Mouse (Mus musculus): ENCODE data around the gene Zfp423.

Gene Zfp423

DNA sequence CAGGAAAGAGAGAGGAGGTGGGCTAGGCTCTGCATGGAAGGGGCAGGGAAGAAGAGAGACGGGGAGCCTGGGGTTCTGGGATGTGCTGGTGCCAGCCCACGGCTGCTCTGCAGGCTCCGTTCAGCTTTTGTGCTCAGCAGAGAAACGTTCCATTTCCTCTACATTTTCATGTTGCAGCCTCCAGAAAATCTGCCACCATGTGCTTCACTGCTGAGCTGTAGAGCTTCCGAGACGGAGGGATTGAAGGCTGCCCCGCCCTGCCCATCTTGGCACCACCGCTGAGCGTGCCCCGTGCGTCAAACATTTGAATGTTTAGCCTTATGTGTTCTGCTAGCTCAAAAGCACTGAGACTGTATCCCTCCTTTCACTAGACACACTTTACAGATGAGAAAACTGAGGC, 159.3 kb downstream of the Zfp423 start:
- no peak for DNase-seq

DNA sequence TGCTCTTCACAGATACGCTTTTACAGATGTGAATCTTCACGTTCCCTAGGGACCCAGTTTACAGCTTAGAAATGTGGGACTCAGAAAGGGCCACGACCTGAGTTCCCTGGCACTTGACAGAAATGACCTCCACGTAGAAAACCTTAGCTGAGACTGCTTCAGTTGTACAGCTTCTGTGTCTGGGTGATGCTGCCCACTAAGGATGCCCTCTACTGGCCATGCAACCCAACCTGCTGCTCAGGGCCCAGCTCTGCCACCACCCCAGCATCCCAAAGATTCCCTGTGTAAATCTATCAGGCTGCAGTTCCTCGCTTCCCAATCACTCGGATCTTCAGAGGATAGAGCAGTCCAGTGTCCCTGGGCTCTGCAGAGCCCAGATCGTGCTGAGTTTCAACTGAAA, 163.2 kb downstream of the Zfp423 start:
- DNase-seq, result no peak

DNA sequence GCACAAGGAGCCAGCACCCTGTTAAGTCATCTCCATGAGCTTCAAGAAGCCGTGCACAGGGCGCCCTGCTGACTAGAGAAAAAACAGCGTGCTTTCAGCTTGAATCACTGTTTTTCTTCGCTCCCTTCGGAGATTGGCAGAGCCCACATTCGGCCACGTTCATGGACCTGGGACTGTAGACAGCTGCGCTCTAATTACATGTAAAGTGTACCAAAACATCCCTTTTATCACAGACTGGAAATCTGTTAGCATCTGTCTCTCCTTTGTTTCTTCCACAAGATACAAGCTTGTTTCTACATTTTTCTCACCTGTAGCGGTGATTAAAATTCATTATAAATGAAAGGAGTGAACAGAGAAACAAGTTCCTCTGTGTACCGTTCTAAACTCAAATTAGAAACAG, 164.8 kb downstream of the Zfp423 start:
- DNase-seq, result no peak

DNA sequence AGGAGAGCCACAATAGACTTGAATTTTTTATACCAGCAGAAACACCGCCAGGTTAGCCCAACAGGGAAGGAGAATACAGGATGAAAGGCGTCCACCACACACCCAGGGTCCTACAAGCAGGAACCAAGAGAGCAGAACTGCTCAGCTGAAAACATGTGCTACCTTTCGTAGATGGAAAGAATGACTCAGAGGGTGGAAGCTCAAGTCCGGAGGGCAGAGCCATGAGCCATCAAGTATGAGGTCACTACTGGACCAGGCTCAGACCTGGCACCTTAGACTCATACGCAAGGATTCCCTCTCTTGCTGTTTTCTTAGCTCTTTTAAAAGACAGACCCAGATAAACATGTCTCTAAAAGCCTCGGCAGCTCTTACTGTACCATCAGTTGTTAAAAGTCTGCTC, 168.3 kb downstream of the Zfp423 start:
- peak; percentile 28 for DNase-seq

DNA sequence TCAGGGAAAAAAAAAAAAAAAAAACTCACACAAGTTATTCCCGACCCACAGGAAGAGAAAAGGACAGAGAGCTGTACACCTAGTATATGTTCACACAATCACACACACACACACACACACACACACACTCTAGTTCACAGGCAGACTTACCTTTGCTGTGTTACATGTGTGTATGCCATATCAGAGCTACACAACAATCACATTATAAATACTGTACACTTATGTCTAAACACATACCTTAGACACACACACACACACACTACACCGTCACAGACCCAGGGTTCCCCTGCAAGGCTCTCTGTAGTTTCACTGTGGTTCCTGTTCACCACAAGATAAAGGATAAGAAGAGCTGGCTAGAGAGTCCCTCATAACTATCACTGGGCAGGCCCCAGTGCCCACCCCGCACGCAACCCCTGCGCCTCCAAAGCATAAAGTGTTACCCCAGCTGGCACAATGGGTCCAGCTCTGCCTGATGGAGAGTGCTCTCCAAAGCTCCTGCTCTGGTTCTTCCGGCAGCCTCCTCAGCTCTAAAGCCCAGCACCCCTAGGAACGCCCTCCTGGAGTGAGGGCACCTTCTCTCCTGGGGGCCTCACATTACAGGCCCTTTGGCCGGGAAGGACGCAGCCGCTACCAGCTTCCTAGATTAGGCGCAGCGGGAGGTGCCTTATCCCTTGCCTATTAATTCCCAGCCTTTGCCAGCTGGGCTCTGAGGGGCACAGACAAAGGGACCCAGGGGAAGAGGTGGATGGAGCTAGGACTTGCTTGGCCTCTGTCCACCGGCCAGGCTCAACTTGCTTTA, 174.6 kb downstream of the Zfp423 start:
- DNase-seq, result no peak

DNA sequence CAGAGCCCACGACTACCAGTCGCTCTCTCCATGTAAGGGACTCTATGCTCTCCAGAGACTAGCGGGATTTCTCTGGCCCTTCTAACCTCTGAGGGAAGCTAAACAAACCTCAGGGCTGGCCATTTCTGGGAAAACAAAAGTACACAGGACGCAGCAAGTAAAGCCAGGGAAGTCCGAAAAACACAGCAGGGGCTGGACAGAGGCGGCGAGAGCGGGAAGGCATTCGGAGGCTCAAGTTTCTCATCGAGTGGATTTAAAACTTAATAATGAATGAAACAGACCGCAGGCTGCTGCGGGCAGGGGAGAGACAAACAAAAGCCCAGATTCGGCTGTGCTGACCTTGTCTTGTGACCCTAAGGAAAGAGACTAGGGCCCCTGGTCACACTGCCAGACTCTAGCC, 175.2 kb downstream of the Zfp423 start:
- DNase-seq, result no peak

DNA sequence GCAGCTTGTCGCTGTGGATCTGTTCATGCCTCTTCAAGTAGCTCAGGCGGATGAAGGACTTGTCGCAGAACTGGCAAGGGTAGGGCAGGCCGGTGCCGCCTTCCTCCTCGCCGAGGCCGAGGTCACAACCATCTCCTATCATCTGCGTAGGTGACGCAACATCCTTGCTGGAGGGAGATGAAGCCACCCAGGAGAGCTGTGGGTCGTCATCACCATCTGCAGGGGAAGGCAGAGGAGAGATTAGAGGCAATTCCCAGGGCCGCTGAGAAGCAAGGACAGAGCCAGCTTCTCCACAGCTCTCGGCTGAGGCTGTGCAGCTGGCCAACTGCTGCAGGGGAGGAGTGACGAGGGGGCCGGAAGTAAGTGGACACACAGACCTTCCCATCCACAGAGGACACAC, 176.2 kb downstream of the Zfp423 start:
- no peak for DNase-seq

DNA sequence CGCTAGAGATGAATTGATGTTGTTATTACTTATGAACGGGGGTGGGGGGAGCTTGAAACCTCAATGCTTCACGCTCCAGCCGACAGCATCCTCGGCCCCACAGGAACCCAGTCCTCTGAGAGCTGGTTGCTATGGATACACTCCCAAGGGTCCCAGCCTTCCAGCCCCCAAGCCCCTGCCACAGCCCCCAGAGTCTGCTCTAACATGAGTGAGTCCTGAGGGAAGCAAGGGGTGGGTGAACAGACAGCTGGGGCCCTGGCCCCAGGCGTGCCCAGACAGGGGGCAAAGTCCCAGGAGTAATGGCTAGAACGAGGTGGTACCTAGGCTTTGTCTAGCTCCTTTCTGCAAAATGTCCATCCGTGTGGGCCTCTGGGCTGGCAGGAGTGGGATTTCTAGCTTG, 181.8 kb downstream of the Zfp423 start:
- DNase-seq, result no peak

DNA sequence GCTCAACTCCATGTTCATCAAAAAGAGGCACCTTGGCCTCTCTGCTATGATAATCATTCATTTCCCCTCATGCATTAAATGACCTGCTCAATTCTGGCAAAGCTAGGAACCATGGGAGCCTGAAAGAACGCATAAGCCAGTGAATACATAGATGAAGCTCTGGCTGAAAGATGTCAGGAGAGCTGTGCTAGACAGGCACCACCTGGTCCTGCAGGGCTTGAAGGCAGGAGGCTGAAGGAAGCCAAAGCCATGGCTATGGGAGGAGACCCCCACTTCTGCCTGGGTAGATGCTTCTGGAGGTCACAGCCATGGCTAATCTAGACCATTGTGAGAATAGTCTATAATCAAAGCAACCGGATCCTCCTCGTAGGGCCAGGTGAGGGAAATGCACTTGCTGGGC, 183.5 kb downstream of the Zfp423 start:
- no peak for DNase-seq

DNA sequence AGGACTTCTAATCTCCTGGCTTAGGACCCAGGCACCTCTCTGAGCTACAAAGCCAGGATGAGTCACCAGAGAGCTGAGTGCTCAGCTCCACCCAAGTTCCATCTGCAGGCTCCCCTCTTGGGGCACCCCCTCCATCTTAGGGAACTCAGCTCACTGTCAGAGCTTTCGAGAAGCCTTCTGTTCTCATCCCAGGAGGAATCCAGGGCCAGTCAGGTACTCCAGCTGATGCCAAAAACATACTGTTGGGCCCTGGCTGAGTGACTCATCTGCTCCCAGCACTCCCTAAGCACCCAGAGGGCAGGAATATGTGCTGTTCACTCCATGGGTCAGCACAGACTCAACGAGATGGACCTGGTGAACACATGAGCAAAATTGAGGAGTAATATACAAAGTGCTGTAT, 184.4 kb downstream of the Zfp423 start:
- DNase-seq, result no peak

DNA sequence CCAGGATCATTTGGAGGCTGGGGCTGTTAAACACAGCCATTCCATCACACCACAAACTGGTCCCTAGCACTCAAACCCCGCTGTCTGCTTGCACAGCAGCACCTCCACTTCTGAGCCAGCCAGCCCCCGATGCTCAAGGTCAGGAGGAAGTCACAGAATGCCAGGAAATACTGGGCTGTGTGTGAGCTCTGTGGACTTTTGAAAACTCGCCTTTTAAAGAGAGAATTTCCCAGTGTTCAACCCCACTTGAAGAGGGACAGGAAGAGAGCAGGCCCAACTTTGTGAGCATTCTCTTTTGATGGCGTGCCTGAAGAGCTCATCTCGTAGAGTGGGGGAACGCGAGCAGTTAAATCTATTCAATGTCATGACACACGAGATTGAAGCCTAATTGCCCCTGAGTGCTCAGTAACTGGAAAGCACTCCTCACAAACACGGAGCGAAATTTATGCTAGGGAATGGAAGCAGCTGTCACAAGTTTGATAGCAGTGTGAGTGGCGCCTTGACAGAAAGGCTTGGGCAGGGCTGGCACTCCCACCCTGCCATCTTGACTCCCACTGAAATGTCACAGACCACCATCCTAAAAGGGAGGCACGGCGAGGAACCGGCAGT, 186.4 kb downstream of the Zfp423 start:
- DNase-seq, result no peak

DNA sequence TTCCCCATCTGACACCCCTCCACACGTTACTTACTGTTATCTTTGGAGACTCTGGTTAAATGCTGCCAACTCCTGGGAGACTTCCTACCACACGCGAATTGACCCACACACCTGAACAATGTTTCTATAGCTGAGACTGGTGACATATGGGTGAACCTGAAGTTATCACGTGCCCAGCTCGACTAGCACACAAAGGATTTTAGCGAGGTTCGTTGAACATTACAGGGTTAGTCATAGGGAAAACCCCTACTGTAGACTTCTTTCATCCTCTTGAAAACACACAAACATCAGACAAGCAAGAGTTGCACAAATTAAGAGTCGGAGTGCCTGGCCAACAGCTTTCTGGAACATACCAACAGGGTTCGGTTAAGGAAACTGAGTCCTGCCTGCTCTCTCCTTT, 191.5 kb downstream of the Zfp423 start:
- no peak for DNase-seq

DNA sequence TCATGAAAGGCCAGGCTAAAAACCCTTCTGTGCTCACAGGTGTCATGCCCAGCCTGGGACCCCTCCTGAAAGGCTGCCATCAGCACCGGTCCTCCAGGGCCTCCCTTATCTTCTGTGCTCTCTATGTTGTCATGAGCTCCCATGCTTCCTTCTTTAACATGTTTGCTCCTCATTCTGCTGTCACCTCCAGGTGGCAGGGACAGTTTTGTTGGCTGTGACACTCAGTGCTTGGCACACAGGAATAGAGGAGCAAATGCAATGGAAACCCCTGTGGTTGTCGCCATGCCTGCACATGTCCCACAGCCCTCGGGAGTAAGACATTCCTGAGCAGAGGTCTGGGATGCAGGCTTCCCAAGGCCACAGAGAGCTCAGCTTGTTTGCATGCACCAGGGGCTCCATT, 194.1 kb downstream of the Zfp423 start:
- no peak for DNase-seq

DNA sequence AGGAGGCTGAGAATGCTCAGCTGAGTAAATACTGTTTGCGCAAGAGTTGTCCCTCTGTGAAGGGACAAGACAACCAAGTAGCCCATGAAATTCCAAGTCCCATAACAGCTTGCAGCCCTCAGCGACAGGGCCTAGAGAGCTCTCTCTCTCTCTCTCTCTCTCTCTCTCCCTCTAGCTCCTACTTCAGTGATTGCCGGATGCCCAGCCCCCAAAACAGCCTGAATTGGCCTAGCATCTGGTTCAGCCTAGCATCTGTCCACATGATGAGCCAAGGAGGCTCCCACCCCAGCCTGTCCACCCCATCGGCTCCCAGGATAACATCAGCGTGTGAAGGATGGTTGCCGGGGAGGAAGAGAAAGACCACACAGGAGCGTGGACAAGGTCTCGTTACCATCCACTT, 200.6 kb downstream of the Zfp423 start:
- peak; percentile 34 for DNase-seq

DNA sequence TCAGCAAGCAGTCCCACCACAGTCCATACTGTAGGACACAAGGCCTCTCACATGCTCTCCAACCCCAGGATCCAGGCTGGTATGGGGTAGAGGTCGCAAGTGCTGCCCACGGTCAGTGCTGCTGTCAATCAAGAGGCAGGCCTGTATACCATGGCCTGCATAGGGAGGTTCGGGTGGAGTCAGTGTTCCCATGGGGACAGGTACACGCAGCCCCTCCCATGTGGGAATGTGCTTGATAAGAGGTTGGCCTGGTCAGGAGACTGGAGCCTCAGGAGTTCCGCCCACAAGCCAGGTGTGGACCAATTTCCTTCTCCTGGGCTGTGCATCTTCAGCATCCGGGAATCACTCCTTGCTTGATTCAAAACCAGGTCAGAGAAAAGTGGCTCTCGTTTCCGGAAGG, 204.5 kb downstream of the Zfp423 start:
- DNase-seq, result no peak

DNA sequence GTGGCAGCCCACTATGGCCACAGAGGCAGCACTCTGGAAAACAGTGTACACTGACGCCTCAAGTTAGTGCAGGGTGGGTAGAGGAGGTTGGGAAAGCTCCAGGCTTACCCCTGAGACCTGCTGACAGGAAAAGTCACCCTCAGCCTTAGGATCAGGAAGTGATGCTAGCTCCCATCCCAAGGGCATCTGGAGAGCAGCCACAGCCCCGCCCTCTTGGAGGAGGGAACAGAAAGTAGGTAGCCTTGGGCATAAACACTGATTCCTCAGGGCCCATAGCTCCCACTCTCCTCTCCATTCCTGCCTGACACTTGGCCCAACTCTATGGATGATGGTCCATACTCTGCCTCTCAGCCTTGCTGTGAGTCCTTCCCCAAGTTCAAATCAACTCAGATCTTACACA, 205.8 kb downstream of the Zfp423 start:
- DNase-seq, result peak; percentile 5

DNA sequence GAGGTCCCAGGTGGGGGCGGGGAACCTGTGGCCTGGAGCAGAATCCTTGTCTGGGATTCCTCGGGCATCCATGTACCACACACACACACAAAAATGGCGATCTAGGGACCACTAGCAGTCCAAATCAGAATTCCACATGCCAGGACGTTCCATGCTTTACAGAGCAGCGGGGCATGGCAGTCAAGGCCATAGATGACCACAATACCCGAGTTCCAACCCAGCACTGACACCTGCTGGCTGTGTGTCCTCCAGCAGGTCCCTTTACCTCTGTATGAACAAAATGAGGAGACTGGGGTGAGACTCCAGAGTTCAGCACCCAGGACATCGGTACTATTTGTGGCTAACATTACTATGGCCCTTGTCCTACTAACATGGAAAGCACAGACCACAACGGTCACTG, 206.2 kb downstream of the Zfp423 start:
- peak; percentile 5 for DNase-seq

DNA sequence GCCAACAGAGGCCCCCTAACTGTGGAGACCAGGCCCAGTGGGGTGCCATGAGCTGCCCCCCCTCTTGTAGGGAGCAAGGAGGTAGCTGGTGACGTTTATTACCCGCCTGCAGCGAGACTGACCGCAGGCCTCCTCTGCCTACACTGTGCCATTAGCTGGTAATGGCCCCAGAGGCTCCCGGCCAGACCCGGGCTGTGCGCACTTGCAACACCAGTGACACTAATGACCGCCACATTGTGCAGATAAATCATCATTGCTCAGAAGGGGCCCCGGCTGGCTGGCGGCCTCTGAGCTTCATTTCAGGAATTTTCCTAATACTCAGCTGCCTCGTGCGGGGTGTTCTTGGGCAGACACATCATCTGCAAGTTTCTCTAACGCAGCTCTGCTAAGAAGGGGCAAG, 206.7 kb downstream of the Zfp423 start:
- peak; percentile 26 for DNase-seq

DNA sequence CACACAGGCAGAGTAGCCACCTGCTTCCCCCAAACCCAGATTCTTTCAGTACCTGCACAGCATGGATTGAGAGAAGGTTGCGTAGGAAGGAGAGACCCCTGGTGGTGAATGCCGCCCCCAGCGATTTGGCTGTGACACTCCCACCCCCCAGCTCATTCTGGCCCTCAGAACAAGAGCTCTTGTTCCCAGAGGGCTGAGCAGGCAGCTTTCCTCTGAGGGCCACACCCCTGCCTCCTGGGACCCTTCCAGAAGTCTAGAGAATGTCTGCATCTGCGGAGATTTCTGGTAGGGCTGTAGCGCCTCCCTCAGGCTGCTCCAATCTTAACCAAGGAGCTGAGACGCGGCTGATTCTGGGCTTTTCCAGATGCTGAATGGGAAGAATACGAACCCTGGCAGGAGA, 211.8 kb downstream of the Zfp423 start:
- peak; percentile 20 for DNase-seq

DNA sequence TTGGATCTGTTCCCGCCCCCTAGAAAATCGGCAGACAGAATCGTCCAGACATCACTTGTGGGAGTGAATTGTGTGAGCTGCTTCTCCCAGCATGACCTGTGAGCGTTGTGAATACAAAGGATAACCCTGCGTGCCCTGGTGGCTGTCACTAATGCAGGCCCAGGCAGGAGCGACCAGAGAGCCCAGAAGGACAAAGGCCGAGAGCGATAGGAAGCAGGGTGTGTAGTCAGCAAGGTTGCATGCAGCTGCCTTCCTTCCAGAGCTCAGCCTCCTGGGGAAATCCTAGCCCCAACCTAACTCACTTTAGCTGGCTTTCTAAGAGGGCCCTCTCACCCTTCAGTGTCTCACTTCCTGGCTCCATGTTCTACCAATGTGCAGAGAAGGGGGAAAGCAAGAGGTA, 212.3 kb downstream of the Zfp423 start:
- DNase-seq, result no peak

DNA sequence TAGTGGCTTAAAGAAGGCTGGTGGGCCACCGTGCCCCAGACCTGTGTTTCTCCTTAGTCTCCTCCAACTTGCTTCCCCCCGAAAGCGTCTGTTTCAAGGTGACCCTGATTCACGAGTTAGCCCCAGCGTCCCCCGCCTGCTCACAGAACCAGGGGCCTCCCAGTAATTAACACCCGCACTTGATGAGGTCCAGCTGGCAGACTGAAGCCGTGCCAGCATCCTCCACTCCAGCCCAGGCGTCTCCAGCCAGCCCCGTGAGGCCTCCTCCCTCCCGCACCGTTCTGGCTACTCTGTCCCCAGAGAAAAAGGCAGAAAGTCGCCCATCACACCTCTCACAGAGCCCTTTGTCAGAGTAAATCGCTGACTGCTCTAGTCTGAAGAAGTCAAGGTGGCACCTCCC, 213.3 kb downstream of the Zfp423 start:
- peak; percentile 29 for DNase-seq

DNA sequence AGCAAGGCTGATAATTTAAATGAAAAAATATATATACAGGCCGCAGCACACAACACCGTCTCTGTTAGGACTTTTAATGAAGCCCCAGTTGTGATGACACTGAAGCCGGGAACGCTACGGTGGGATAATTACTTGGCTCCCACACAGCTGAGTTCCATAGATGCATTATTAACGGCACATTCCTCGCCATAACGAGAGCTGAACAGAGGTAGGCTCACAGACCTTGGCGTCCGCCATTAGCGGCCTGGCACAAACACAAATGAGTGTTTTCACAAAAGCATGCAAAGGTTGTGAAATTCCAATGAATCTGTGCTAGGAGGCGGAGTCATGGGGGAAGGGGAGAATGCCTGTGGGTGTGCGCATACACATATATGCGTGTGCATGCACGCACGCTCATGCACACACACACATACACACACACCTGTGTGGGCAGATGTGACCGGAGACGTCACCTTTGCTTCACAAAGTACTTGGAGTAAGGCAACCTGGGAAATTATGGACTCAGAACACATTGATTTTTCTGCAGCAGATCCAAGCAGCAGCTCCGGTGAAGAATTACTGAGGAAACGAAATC, 214.2 kb downstream of the Zfp423 start:
- no peak for DNase-seq

DNA sequence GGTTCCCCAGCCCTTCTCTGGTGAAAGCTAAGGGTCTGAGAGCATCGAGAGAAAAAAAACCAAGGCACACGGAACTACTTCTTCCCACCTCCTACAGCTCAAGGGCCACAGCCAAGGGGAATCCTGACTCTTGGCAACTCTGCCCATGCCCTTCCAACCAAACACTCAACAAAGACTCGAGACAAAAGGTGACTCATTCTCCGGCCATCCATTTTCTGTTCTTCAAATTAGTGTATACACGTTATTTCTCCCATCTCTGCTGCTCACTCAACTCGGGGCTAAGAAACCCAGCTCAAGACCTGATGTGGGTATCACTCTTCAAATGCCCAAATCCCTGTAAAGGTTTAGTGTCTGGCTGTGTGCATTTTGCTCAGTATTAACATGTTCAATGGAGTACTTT, 214.8 kb downstream of the Zfp423 start:
- DNase-seq, result no peak

DNA sequence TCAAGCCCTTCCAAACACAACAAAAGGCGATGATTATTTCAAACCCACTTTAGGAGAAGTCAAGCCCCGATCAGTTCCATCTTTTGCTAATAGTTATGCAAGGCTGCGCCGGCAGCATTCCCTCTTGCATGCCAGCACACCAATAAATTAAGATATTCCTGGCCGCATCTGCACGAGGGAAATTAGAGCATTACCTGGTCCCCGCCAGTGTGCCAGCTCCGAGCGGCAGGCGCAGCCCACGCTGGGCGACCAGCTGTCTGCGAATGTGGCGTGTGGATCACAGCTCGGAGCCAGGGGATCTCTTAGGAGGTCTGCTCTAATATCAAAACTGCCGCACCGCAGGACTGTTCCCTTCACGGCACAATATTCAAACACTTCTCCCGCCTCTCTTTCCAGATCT, 217.4 kb downstream of the Zfp423 start:
- no peak for DNase-seq

Data from lung, postnatal 36 days (tissue).